Mouse (Mus musculus) megakaryocyte progenitor cell, adult 5-6 weeks (primary cell): Measurements from ENCODE around the gene Kif2c. TPM values are rescaled to one million over a fixed set of nuclear protein-coding genes. Genes with fewer than 3 reads are reported as not detected.

Experiments used
- ATAC-seq: replicated peaks from 2 replicates; pipeline ENCODE4 v1.8.0; 2016; ENCODE audit warnings: mild to moderate bottlenecking, moderate TSS enrichment, inconsistent platforms; ENCODE audit not compliant: poor library complexity
- total RNA-seq, 2 experiments: library from RNA; stranded (forward) in 1 of 2; stranded (reverse) in 1 of 2; fragments of 157-497, 149-512 nt in 1 of 2; fragments of 200-1000 nt in 1 of 2; gene quantifications; 2 replicates each; pipeline versions ENCODE4 v1.2.3 to v1.2.4; 2015 to 2017

Kif2c gene
- total RNA-seq (2015) (33.3 and 33.7 TPM in 2 replicates), total RNA-seq (2017) (45.9 and 46.4 TPM in 2 replicates)

- peak; percentile 99 for ATAC-seq
Measured at GRCm38 (mm10) chr4:117181863-117182758, at the start of gene Kif2c. TSS of gene Kif2c (minus strand) at chr4:117182639.

GRCm38 (mm10) chr4:117231208-117231607, 48.8 kb upstream of the Kif2c start:
- no peak for ATAC-seq

DNA sequence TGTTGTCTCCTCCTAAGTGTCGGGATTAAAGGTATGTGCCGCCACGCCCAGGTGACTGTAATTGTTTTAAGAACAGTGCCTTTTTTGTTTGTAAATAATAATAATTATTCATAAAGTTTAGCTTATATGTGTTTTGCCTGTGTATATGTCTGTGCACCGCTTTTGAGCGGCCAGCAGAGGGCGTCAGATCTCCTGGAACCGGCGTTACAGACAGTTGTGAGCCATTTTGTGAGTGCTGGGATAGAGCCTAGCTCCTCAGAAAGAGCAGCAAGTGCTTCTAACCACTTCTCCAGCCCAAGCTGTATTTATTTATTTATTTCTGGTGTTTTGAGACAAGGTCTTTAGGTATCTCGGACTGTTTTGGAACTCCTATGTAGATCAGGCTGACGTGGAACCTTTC, 47.9 kb upstream of the Kif2c start:
- peak; percentile 75 for ATAC-seq

DNA sequence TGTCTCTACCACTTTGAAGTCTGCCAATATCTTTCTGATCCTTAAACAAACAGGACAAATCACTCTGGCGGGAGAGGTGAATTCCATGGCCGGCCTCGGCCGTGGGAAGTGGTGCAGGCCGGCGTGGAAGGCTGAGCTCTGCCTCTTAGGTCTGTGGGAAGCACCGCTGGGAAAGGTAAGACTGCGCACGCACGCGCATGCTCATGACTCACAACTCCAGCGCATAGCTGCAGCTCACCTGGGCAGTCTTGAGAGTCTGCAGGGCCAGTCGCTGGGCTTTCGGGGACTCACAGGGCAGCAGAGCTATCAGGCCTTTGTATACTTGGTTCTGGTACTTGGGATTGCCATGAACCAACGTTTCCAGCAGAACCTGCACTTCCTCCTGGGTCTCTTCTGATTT, 47.2 kb upstream of the Kif2c start:
- no peak for ATAC-seq

GRCm38 (mm10) chr4:117225250-117225649, 42.8 kb upstream of the Kif2c start:
- ATAC-seq, result no peak

DNA sequence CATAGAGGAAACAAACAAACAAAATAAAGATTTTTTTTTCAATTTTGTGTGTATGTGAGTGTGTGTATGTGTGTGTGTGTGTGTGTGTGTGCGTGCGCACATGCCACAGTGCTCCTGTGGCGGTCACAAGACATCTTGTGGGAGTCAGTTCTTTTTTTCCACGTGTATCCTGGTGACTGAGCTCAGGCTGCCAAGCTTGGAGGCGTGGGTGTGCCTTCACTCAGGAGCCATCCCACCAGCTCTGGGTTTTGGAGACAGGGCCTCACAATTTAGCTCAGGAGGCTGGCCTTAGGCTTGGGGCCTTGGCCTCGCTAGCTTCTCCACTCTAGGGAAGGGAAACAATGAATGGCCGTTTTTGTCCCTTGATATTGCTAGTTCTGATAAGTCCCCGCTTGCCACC, 41.7 kb upstream of the Kif2c start:
- ATAC-seq, result no peak

- no peak for ATAC-seq
Measured at GRCm38 (mm10) chr4:117223001-117223400, 40.6 kb upstream of the Kif2c start.

DNA sequence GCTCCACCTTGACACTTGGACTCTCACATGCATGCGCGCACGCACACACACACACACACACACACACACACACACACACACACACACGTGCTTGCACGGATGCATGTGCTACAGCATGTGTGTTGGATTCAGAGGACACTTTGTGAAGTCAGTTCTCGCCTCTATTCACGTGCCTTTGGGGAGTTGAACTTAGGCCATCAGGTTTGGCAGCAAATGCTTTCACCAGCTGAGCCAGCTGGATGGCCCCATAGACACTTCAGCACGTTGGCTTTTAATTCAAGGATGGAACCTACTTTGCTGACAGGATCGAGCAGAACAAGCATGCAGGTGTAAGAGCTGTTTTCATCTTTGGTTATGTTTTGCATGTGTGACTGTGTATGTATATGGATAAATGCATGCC, 39.4 kb upstream of the Kif2c start:
- ATAC-seq, result no peak

DNA sequence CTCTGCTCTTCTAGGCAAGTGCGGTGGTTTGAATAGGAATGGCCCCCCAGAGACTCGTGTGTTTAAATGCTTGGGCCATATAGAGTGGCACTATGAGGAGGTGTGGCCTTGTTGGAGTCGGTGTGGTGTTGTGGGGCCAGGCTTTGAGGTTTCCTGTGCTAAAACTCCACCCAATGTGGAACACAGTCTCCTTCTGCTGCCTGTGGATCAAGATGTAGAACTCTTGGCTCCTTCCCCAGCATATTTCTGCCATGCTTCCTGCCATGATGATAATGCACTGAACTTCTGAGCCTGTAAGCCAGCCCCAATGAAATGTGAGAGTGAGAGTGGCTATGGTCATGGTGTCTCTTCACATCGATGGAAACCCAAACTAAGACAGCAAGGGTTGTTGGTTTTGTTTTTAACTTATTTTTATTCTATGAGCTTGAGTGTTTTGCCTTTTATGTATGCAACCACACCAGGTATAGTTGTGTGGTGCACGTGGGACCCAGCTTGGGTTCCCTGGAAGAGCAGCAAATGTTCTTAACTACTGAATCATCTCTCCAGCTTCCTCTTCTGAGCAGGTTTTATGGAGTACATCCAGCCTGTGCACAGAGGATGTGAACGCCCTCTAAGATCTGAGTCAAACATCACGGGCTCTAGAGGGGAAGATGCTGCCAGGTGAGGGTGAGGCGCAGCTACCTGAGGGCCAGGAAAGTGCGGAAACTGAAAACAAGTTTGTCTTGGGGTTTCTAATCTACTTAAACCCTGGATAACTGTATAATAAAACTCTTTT, 38.5 kb upstream of the Kif2c start:
- peak; percentile 45 for ATAC-seq

GRCm38 (mm10) chr4:117218517-117219219, 36.2 kb upstream of the Kif2c start:
- peak; percentile 89 for ATAC-seq

- ATAC-seq, result no peak
Measured at GRCm38 (mm10) chr4:117217029-117217428, 34.6 kb upstream of the Kif2c start.

GRCm38 (mm10) chr4:117214250-117214649, 31.8 kb upstream of the Kif2c start:
- ATAC-seq, result no peak

DNA sequence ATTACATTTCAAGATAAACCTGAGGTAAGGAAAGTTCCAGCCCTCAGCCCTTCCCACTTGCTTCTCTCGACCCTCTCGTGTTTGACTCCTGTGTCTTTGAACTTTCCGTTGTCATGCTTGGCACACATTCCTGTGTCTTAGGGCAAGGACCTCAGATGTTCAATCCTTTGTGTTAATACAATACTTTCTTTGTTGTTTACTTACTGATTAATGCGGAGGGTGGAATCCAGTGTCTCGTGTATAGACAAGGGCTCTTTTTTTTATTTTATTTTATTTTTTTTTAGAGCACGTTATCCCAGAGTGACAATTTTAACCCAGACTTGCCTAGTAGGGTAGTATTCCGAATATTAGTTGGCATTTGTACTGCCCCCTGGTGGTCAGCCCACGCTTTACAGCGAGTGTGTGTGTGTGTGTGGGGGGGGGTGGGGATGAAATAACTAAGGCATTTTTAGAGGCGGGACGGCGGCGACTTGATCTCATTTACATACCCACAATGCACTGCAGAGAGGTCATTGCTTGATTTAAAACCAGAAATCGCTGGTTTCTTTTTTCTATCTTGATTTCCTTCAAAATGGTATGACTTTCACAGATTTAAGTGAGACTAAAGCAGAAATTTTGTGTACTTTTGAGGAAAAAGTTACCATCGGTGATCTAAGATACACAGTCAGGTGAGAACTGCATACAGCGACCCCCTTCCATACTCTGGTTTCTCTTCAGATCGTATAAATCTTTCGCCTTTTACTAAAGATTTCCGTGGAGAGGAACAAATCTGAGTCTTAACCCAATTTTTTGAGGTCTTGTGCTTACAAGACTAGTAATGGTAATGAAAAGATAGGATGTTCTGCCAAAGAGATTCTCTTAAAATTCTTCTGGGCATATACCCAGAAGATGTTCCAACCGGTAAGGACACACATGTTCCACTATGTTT, 28.0 kb upstream of the Kif2c start:
- ATAC-seq, result peak; percentile 100

DNA sequence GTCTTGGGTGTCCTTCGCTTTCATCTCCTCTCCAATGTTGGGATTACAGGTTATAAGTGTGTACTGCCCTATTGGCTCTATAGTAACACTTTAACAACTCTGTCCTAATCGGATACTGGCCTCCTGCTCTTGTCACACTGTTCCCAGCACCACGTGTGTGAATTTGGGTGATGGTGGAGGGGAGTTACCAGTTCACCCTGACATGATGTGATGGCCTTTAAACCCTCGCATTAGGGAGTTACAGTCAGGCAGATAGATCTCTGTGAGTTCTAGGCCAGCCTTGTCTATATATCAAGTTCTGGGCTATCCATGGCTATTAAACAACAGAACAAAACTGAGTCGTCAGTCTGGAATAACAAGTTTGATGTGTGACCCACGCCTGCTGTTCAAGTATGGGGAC, 27.2 kb upstream of the Kif2c start:
- ATAC-seq, result no peak

DNA sequence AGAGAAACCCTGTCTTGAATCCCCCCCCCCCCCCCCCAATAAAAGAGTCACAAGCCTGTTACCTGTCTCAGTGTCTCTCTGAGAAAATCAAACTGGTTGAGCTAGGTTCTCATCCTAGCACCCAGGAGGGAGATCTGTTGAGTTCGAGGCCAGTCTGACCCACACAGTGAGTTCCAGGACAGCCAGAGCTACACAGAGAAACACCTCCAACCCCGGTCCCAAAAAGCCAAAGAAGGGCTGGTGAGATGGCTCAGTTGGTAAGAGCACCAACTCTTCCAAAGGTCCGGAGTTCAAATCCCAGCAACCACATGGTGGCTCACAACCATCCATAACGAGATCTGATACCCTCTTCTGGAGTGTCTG, 20.5 kb upstream of the Kif2c start:
- peak; percentile 41 for ATAC-seq

DNA sequence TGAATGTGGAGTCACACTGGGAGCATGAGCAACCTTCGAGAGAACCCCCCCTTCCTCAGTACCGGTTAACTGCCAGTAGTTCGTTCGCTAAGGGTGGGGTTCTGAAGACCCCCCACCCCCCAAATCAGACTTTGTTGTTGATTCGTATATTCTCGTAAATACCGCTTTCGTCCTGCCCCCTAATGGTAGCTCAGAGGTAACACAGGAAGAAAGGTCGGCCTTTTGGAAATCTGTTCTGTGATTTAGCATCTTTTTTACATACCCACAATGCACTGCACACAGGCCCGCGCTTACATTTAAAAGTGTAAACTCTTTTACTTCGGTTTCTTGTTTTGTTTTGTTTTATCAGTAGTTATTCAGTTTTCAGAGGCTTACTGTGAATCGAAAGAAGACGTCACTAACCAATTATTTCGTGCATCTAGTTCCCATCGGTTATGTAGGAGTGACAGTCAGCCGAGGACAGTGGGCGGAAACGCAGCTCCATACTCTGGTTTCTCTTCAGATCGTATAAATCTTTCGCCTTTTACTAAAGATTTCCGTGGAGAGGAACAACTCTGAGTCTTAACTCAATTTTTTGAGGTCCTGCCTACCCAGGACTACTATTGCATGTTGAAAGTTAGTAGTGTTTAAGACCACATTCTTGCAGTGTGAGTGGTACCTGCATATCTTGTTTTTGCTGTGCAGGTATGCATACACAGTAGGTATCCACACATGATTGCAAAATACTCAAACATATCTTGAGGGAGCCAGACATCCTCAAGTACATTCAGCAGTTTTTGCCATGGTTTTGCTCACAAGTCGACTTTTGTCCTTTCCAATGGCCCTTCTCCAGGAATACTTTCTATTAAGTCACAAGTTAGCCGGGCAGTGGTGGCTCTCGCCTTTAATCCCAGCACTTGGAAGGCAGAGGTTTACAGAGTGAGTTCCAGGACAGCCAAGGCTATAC, 19.9 kb upstream of the Kif2c start:
- ATAC-seq, result peak; percentile 93

DNA sequence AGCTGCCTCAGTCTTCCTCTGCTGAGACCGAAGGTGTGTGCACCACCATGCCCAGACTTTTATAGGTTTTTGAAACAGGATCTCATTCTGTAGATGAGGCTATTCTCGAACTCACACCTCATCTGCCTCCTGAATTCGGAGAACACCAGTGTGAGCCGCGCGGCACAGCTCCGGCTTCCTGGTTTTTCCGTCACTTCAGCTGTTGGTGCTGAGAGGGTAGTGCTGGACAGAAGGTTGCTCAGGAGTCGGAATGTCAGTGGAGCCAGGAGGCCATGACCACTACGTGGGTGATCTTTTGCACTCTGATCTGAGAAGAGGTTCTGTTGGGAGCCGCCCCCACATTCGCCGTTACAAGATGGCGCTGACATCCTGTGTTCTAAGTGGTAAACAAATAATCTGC, 9.4 kb upstream of the Kif2c start:
- no peak for ATAC-seq

DNA sequence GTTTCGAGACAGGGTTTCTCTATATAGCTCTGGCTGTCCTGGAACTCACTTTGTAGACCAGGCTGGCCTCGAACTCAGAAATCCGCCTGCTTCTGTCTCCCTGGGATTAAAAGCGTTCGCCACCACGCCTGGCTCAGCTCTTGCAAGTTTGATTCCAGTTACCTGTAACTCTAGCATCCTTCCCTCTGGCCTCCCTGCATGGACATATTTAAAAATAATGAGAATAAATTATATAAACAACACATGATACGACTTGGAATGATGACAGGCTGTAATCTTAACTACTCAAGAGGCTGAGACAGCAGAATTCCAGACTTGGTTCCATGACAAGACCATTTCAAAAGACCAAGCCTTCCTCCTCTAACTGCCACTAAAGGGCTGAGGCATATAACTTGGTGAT, 8.2 kb upstream of the Kif2c start:
- peak; percentile 25 for ATAC-seq

GRCm38 (mm10) chr4:117189856-117190543, 7.6 kb upstream of the Kif2c start:
- peak; percentile 88 for ATAC-seq
